Mouse (Mus musculus) frontal cortex, postnatal 10 days (tissue): ENCODE measurements at regions not wholly inside any gene's neighbourhood (a gene's known extent, or its start where the extent isn't known, plus 50 kb on each side); places are given as distances from the start of the nearest gene placed in this dataset.

Experiments used
- DNase-seq, 2 experiments: peaks; one replicate each; pipeline ENCODE4 v3.0.0; 2022; ENCODE audit warnings: low spot score in 2 of 2, mixed read lengths in 1 of 2

DNA sequence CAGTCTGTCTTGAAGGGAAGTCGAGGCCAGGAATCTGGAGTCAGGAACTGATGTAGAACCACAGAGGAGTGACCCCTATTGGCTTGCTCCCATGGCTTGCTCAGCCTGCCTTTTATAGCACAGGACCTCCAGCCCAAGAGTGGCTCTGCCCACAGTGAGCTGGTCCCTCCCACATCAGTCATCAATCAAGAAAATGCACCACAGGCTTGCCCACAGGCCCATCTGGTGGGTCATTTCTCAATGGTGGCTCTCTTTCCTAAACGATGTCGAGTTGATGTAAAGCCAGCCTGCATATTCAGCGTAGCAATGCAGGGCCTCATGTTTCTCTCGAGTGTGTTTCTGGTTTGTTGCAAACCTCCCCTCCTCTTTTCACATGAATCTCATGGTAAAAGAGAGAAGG lies 168.3 kb upstream of the Ubr2 start:
- no peak for DNase-seq

- peak in 1 of 2 experiments; percentile 29 for DNase-seq
These were observed 167.4 kb upstream of the Ubr2 start for GRCm38 (mm10) chr17:47177671-47178246.

GRCm38 (mm10) chr17:47176328-47176727 lies 166.0 kb upstream of the Ubr2 start:
- no peak for DNase-seq

- peak; percentile 40 to 47 for DNase-seq
These were observed 164.4 kb upstream of the Ubr2 start for GRCm38 (mm10) chr17:47174748-47175215.

GRCm38 (mm10) chr17:47171801-47172200 lies 161.4 kb upstream of the Ubr2 start:
- DNase-seq: no peak

DNA sequence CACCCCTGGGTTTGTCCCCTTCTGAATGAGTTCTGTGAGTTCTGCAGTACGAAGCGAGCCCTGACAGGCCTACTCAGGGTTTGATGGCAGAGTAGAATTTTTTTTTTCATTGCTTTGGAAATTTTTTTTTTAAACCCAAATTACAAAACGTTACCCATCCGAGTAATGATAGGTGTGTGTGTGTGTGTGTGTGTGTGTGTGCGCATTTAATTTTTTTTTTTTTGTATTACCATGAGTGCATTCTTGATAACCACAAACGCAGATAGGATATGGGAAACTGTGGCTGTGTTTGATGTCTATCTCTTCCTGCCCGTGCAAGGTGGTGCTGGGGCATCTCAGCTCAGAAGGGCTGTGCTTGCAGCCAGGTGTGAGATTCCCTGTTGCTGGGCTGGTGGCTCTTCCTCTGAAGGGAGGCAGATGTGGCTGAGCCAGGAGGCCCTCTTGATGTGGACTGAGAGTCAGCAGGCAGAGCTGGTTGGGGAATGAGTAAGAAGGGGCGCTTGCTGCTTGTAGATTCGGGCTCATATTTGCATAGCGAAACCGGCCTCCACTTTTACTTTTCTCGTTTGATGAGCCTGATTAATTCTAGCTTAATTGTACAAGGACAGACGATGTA lies 160.7 kb upstream of the Ubr2 start:
- no peak for DNase-seq

- DNase-seq: no peak
These were observed 157.7 kb upstream of the Ubr2 start for GRCm38 (mm10) chr17:47168105-47168504.

DNA sequence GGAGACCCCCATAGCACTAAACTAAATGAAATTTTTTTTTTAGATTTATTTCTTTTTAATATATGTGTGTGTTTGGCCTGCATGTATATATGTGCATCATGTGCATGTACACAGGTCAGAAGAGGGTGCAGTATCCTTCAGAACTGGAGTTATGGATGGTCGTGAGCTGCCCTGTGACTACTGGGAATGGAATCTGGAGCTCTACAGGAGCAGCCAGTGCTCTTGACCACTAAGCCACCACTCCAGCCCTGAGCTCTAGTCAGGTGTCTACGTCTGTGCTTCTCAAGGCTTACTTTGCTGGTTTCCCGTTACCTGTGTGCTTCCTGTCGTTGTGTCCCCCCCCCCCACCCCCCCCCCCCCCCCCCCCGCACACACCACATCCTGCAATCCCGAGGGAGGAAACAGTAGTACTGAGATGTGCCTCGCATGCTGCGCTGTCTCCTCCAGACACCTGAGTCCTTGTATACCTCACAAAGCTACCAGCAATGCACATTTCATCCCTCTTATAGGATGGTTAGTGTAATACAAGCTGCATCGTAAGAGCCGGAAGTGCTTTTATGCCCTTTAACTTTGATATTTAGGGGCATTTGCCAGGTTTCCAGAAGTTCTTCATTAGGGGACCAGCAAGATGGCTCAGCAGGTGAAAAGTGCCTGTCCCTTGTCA lies 153.5 kb upstream of the Ubr2 start:
- DNase-seq: no peak

DNA sequence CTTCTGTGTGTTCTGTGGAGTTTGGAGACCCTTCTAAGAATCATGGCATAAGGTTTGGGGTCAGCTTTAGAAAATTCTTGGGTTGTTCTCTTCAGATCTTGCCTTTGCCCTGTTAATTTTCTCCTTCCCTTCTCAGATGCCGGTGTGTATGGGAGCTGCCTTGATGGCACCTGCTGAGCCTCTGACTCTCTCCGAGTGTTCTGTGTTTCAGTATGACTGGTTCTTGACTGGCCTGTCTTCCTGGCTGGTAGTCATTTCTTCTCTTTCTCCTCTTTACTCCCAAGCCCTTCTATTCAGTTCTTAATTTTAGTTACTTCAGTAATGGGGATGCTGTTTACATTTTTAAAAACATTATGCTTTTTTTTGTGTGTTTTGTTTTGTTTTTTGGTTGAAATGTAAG lies 152.1 kb upstream of the Ubr2 start:
- DNase-seq: no peak

GRCm38 (mm10) chr17:47156237-47156636 lies 145.9 kb upstream of the Ubr2 start:
- no peak for DNase-seq

- DNase-seq: peak; percentile 49 to 50
These were observed 141.4 kb upstream of the Ubr2 start for GRCm38 (mm10) chr17:47151557-47152278.

- no peak for DNase-seq
These were observed 140.8 kb upstream of the Ubr2 start for GRCm38 (mm10) chr17:47151193-47151556.

DNA sequence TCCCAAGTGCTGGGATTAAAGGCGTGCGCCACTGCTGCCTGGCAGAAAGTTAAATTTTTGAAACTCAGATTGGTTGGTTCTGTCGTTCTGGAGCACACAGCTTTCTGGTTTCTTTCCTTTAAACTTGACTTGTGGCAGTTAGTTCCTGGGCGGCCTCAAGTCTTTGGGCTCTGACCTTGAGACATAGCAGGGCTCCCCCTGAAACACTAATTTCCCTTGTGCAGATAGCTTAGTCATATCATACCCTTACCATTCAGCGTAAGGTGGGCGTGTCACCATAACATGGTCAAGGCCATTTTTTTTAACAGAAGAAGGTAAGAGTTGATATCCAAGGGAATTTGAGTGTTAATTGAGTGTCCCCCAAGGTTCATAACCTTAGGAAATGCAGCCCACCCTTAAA lies 140.3 kb upstream of the Ubr2 start:
- DNase-seq: no peak

GRCm38 (mm10) chr17:47149662-47150061 lies 139.3 kb upstream of the Ubr2 start:
- no peak for DNase-seq

DNA sequence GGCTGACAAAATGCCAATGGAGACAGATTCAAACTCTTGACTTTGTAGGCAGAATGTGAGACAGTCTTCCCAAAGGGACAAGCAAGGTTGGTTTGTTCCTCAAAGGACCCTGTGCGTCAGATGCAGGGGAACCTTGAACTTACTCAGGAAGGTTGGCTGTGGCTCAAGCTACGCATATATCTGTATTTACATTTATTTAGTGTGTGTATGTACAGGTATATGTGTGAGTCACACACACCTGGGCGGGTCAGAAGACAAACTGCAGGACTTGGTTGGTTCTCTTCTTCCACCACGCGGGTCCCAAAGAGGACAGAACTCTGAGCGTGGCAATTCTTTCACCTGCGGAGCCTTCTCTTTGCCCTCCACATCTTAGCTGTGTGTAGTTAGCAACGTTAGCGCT lies 138.8 kb upstream of the Ubr2 start:
- no peak for DNase-seq

DNA sequence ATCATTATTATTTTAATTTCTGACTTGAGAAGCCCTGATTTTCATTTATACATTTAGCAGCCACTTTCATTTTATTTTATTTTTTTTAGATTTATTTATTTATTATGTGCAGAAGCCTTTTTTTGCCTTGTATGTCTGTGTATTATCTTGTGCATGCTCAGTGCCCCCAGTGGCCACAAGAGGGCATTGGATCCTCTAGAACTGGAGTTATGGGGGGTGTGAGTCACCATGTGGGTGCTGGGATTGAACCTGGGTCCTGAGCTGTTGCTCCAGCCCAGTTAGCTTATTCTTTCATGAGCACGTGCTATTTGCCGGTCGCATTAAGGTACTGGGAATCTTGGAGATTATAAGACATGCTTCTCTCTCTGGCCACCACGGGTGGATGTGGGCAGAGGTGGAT lies 136.3 kb upstream of the Ubr2 start:
- no peak for DNase-seq

DNA sequence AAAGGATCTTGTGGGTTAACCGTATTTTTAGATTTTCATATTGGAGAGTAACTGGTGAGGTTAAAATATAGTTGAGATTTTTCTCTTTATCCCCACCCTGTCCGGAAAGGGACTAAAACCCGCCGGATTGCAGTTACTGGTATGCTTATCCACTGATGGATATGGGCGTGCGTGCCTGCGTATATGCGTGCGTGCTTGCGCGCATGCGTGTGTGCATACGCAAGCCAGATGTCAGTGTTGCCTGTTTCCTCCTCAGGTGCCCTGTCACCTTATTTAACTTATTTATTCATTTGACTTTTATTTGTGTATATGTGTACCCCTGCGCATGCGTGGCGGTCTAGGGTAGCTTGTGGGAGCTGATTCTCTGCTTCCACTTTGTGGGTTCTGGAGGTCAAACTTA lies 135.2 kb upstream of the Ubr2 start:
- no peak for DNase-seq

- no peak for DNase-seq
These were observed 134.6 kb upstream of the Ubr2 start for GRCm38 (mm10) chr17:47144996-47145395.

DNA sequence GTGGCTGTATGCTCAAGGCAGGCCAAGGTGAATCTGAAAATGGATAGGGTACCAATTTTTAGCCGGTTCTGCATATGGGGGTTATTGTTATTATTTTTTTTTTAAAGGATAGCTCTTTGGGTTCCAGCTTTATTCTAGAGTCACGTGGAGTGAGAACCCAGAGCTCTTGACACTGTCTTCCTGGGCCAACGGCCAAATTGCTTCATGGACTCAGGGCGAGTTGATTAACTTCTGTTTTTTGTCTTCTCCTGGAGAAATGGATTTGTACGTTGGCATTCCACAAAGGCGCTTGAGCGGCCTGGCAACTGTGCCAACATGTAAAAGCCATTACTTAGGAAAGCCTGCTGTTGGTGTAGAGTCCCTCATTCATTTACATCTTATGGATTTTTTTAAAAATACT lies 134.1 kb upstream of the Ubr2 start:
- no peak for DNase-seq

GRCm38 (mm10) chr17:47143898-47144297 lies 133.5 kb upstream of the Ubr2 start:
- DNase-seq: no peak

GRCm38 (mm10) chr17:47142885-47143284 lies 132.5 kb upstream of the Ubr2 start:
- no peak for DNase-seq

DNA sequence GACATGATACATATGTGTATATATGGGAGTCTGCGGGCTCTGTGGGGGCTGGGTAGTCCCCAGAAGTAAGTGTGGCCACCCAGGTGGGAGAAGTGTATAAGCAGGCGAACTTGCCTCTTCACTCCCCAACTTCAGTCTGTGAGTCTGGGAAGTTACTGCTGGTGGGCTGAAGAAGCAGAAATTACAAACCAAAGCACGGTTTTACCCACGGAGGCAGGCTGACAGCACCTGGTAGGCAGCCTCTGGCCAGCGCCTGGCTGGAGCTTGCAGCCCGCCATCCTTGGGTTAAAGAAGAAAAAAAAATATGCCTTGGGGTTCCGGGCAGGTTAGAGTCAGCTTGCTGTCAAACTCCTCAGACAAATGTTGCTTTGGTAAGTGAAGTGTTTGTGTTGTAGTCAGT lies 131.9 kb upstream of the Ubr2 start:
- DNase-seq: no peak

GRCm38 (mm10) chr17:47141843-47142215 lies 131.5 kb upstream of the Ubr2 start:
- DNase-seq: peak in 1 of 2 experiments; percentile 44
